Mouse (Mus musculus) cerebellum, adult 2 months (tissue): ENCODE data around the gene Etv6.

Source experiments
- CTCF ChIP-seq: fragments of 200-500 bp; IDR thresholded peaks from 2 replicates; pipeline ENCODE4 v1.5.1; 2011; ENCODE audit warnings: low read depth, mild to moderate bottlenecking, control low read depth, low read length, moderate library complexity, borderline replicate concordance; ENCODE audit not compliant: insufficient read depth
- POLR2A ChIP-seq: fragments of 200-500 bp; IDR thresholded peaks from 2 replicates; pipeline ENCODE4 v1.6.1; 2011; ENCODE audit warnings: low read length, control low read depth, borderline replicate concordance; ENCODE audit not compliant: insufficient read depth

DNA sequence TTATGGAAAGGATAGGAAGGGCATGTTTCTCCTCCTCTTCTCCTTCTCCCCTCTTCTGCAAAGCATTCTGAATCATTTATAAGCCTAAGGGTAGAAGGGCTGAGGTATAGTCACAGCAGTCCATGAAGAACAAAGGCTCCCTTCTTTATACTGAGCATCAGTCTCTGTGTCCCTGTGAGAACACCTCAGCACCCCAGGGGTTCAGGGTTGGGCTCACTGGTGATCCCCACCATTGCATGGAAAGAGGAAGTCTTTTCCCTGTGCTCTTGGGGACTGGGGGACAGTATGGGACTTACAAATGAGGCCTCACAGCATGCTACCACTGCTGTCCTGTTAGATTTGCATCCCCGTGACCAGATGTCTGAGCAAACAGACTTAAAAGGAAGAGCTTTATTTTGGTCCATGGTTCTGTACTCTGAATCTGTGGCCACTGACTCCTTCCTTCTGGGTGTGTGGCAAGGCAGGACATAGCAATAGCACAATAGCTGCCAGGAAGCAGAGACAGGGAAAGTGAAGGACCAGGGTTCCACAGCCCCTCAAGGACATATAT lies 106.2 kb downstream of the Etv6 start:
- TF ChIP-seq CTCF (no peak), POLR2A (no peak)
